ENCODE assay signal across 12 mouse cellular contexts in genomic region chr11:82406358-82407221, GRCm38 (mm10). TPM values are rescaled to one million over a fixed set of nuclear protein-coding genes. Genes with fewer than 3 reads are reported as not detected.
DNase-seq lines count a peak whose midpoint lies in the region; ATAC-seq lines count a peak whose summit lies in the region.
"Had no signal": no experiment of that assay in that cellular context is flagged by ENCODE, and none has a peak within 500 bp of the region (broad histone marks: within the 10 kb centered on the region; RNA-seq: fewer than 3 reads in every experiment).

No protein-coding gene starts in this region.

- H3K4me2 ChIP-seq in hindbrain, embryonic 11.5 days (replicated peaks; ENCODE audit: low read depth, low read length), result peak overlapping the region; percentile 11; the same call in 1 of the 2 replicates
- H3K4me2 ChIP-seq in hindbrain, embryonic 13.5 days, result no peak overlapping the region
- no peak overlapping the region for H3K4me2 ChIP-seq in kidney, embryonic 14.5 days (replicated peaks; ENCODE audit: low read depth, low read length)
- H3K4me2 ChIP-seq in neural tube, embryonic 12.5 days (replicated peaks), result peak overlapping the region; percentile 19
- H3K4me2 ChIP-seq: intestine, embryonic 15.5 days had no signal

- 20% methylated on average over 11 of the region's 11 CpGs for WGBS in hindbrain, embryonic 11.5 days
- WGBS in hindbrain, embryonic 13.5 days, result 25% methylated on average over 11 of the region's 11 CpGs
- 18% methylated on average over 11 of the region's 11 CpGs for WGBS in embryonic facial prominence, embryonic 10.5 days
- 31% methylated on average over 11 of the region's 11 CpGs for WGBS in kidney, embryonic 14.5 days
- 14% methylated on average over 11 of the region's 11 CpGs for WGBS in neural tube, embryonic 12.5 days

- peaks cover 11% of the 10 kb centered on the region for H3K4me1 ChIP-seq in hindbrain, embryonic 11.5 days (replicated peaks; ENCODE audit: control insufficient read depth, insufficient read depth, low read length)
- H3K4me1 ChIP-seq in hindbrain, embryonic 13.5 days (replicated peaks), result peaks cover 30% of the 10 kb centered on the region
- peaks cover 45% of the 10 kb centered on the region for H3K4me1 ChIP-seq in embryonic facial prominence, embryonic 10.5 days
- H3K4me1 ChIP-seq in kidney, embryonic 14.5 days (ENCODE audit: control insufficient read depth, insufficient read depth, low read length), result peaks cover 5% of the 10 kb centered on the region; the same call in 1 of the 2 replicates
- H3K4me1 ChIP-seq in neural tube, embryonic 12.5 days, result peaks cover 26% of the 10 kb centered on the region

- no peak overlapping the region for H3K4me3 ChIP-seq in hindbrain, embryonic 11.5 days (ENCODE audit: low read depth, low read length)
- no peak overlapping the region for H3K4me3 ChIP-seq in hindbrain, embryonic 13.5 days
- no peak overlapping the region for H3K4me3 ChIP-seq in embryonic facial prominence, embryonic 10.5 days
- H3K4me3 ChIP-seq in kidney, embryonic 14.5 days (ENCODE audit: low read length), result no peak overlapping the region
- H3K4me3 ChIP-seq in neural tube, embryonic 12.5 days, result no peak overlapping the region
- H3K4me3 ChIP-seq: intestine, embryonic 15.5 days had no signal

- no peaks in the 10 kb centered on the region for H3K36me3 ChIP-seq in hindbrain, embryonic 11.5 days (ENCODE audit: control insufficient read depth, insufficient read depth, low read length)
- H3K36me3 ChIP-seq in hindbrain, embryonic 13.5 days, result no peaks in the 10 kb centered on the region
- no peaks in the 10 kb centered on the region for H3K36me3 ChIP-seq in embryonic facial prominence, embryonic 10.5 days (replicated peaks)
- H3K36me3 ChIP-seq in kidney, embryonic 14.5 days (ENCODE audit: control insufficient read depth, insufficient read depth, low read length), result no peaks in the 10 kb centered on the region
- H3K36me3 ChIP-seq in neural tube, embryonic 12.5 days, result no peaks in the 10 kb centered on the region
- H3K36me3 ChIP-seq: intestine, embryonic 15.5 days had no signal

- intact Hi-C loops in left cerebral cortex, postnatal 36 days (cut with DNase I), result no loop called here

- H3K27me3 ChIP-seq in hindbrain, embryonic 11.5 days (ENCODE audit: control insufficient read depth, insufficient read depth, low read length), result peaks cover 8% of the 10 kb centered on the region; the same call in 1 of the 2 replicates
- peaks cover 37% of the 10 kb centered on the region for H3K27me3 ChIP-seq in hindbrain, embryonic 13.5 days
- peaks cover 76% of the 10 kb centered on the region for H3K27me3 ChIP-seq in embryonic facial prominence, embryonic 10.5 days (replicated peaks; ENCODE audit: low read depth, poor library complexity, severe bottlenecking)
- H3K27me3 ChIP-seq in kidney, embryonic 14.5 days (ENCODE audit: control insufficient read depth, insufficient read depth, low read length), result 0 out of 2 replicates have a peak, but pooled peaks cover 3% of the 10 kb centered on the region
- H3K27me3 ChIP-seq in neural tube, embryonic 12.5 days (replicated peaks), result no peaks in the 10 kb centered on the region; the same call in 1 of the 2 replicates
- H3K27me3 ChIP-seq: intestine, embryonic 15.5 days had no signal

- peak; percentile 74 for DNase-seq in hindbrain, embryonic 11.5 days (ENCODE audit: low spot score)
- DNase-seq in embryonic facial prominence, embryonic 10.5 days (ENCODE audit: low spot score), result peak; percentile 62
- no peak for DNase-seq in left cerebral cortex, postnatal 36 days (ENCODE audit: low spot score in 2 of 2)
- no peak for DNase-seq in adrenal gland, postnatal 25 days
- DNase-seq in adrenal gland, postnatal 10 days, result no peak
- DNase-seq: cerebellum, adult 9-11 months; thymus, postnatal 14 days had no signal

- H3K9me3 ChIP-seq in hindbrain, embryonic 11.5 days (ENCODE audit: control insufficient read depth, low read length), result no peaks in the 10 kb centered on the region
- no peaks in the 10 kb centered on the region for H3K9me3 ChIP-seq in hindbrain, embryonic 13.5 days
- H3K9me3 ChIP-seq in embryonic facial prominence, embryonic 10.5 days, result no peaks in the 10 kb centered on the region
- no peaks in the 10 kb centered on the region for H3K9me3 ChIP-seq in kidney, embryonic 14.5 days (ENCODE audit: control insufficient read depth, low read length)
- no peaks in the 10 kb centered on the region for H3K9me3 ChIP-seq in neural tube, embryonic 12.5 days
- H3K9me3 ChIP-seq: intestine, embryonic 15.5 days had no signal

- H3K9ac ChIP-seq in hindbrain, embryonic 11.5 days (ENCODE audit: low read depth, low read length), result no peak overlapping the region
- no peak overlapping the region for H3K9ac ChIP-seq in hindbrain, embryonic 13.5 days
- no peak overlapping the region for H3K9ac ChIP-seq in kidney, embryonic 14.5 days (ENCODE audit: low read depth, low read length)
- H3K9ac ChIP-seq in neural tube, embryonic 12.5 days, result no peak overlapping the region
- H3K9ac ChIP-seq: intestine, embryonic 15.5 days had no signal

- H3K27ac ChIP-seq in hindbrain, embryonic 11.5 days (ENCODE audit: low read depth, low read length), result 0 out of 2 replicates have a peak overlapping the region, but pooled peaks have one; percentile 7
- H3K27ac ChIP-seq in hindbrain, embryonic 13.5 days, result no peak overlapping the region
- H3K27ac ChIP-seq in embryonic facial prominence, embryonic 10.5 days (replicated peaks), result no peak overlapping the region; the same call in 1 of the 2 replicates
- H3K27ac ChIP-seq in kidney, embryonic 14.5 days (ENCODE audit: low read depth, low read length), result no peak overlapping the region
- peak overlapping the region; percentile 2; the same call in 1 of the 2 replicates for H3K27ac ChIP-seq in neural tube, embryonic 12.5 days
- H3K27ac ChIP-seq: intestine, embryonic 15.5 days had no signal

- ATAC-seq in hindbrain, embryonic 11.5 days (ENCODE audit: low FRiP score), result peak; percentile 82
- no peak for ATAC-seq in hindbrain, embryonic 13.5 days (ENCODE audit: low FRiP score)
- ATAC-seq in kidney, embryonic 14.5 days (ENCODE audit: low FRiP score, low TSS enrichment), result peak; percentile 59
- ATAC-seq in neural tube, embryonic 12.5 days (ENCODE audit: low FRiP score, low read depth), result peak; percentile 53; the same call in 1 of the 2 replicates
- ATAC-seq: intestine, embryonic 15.5 days had no signal

RNA-seq across cellular contexts. Expression of gene Tmem132e, which starts 17.9 kb away (rescaled TPM):
- 1.5 and 1.8 TPM in 2 replicates for polyA plus RNA-seq in hindbrain, embryonic 11.5 days (2014; fragmentation: Nextera tagmentation; extraction: Ambion mirVana)
- polyA plus RNA-seq in hindbrain, embryonic 13.5 days (2015; fragmentation: Nextera tagmentation; extraction: Ambion mirVana), result 2.0 and 2.2 TPM in 2 replicates
- 1.0 and 1.2 TPM in 2 replicates for polyA plus RNA-seq in embryonic facial prominence, embryonic 10.5 days (2016; fragmentation: Nextera tagmentation; extraction: Ambion mirVana)
- polyA plus RNA-seq in kidney, embryonic 14.5 days (2014; fragmentation: Nextera tagmentation; extraction: Ambion mirVana), result 0.29 and 0.37 TPM in 2 replicates
- polyA plus RNA-seq in neural tube, embryonic 12.5 days (2016; fragmentation: Nextera tagmentation; extraction: Ambion mirVana), result 7.1 and 8.8 TPM in 2 replicates
- total RNA-seq in left cerebral cortex, postnatal 36 days (2021), result 10 to 100 TPM; 14.0 to 22.9 TPM
- 0.33 and 1.3 TPM in 2 replicates for total RNA-seq in adrenal gland, postnatal 25 days (2021)
- 1 to 10 TPM in 1 of 2 experiments, under 1 TPM in 1; 0.73 to 1.1 TPM for total RNA-seq in adrenal gland, postnatal 10 days (2021)
- polyA plus RNA-seq: C2C12 had no signal

Comparison
In these comparisons a context has a peak if more than half of its experiments do, and no peak if none do; other contexts are left out.
1. H3K27ac ChIP-seq: peak in hindbrain, embryonic 11.5 days (single experiment) and neural tube, embryonic 12.5 days (single experiment); none in hindbrain, embryonic 13.5 days (single experiment), embryonic facial prominence, embryonic 10.5 days (single experiment) and kidney, embryonic 14.5 days (single experiment).
2. H3K4me2 ChIP-seq: peak in hindbrain, embryonic 11.5 days (single experiment) and neural tube, embryonic 12.5 days (single experiment); none in hindbrain, embryonic 13.5 days (single experiment) and kidney, embryonic 14.5 days (single experiment).
3. DNase-seq: peak in hindbrain, embryonic 11.5 days (single experiment) and embryonic facial prominence, embryonic 10.5 days (single experiment); none in left cerebral cortex, postnatal 36 days (0 of 2), adrenal gland, postnatal 25 days (single experiment) and adrenal gland, postnatal 10 days (single experiment).